Mouse (Mus musculus): ENCODE data around the gene Ola1.

The Ola1 gene

DNA sequence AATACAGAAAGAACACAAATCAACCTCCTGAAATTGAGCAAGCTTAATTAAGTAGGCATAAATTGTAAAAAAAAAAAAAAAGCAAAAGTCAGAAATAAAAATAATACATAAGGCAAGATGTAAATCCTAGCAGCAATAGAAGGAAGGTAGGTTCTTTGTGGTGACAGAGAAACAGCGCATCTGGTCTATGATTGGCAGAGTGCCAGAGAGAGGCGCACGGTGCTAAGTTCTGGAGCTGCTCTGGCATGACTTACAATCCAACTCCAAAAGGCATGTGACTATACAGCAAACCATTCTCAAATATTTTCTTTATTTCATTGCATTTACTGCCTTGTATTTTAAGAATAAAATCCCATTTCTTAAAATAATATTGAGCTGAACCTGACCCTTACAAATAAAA lies 68.2 kb downstream of the Ola1 start:
- DNase-seq (ENCODE audit: low read depth, low spot score): no peak

DNA sequence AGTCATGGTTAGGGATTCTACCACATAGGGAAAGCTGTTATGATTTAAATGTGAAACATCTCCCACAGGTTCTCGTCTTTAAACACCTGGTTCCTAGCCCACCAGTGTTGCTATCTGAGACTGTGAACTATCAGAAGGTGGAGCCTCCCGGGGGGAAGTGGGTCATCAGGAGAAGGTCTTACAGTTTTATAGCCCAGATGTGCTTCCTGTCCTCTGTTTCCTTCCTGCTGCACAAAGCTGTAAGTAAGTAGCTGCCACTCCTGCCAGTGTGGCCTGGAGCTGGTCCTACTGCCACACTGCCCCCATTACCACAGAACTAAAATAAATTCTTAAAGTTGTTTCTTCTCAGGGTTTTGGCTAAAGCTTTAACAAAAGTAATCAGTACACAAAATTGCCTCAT lies 72.6 kb downstream of the Ola1 start:
- DNase-seq (ENCODE audit: low read depth, low spot score): no peak

DNA sequence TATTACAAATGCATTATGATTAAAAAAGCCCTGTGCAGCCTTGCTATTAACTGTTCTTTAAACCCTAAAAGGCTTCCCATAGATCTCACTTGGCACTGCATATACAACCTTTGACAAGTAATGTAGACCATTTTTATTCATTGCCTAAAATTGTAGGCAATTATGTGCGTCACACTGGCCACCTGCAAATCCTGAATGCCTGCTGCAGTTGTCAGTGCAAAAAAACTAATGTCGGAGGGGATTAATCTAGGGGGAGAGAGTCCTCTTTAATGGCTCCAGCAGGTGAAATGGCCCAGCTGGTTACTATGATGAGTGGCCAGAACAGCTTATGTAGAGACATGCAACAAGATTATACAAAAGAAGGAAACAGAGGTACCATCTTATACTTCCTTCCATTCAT lies 75.0 kb downstream of the Ola1 start:
- DNase-seq (ENCODE audit: low read depth, low spot score): no peak

GRCm38 (mm10) chr2:73142832-73143470 lies 75.8 kb downstream of the Ola1 start:
- no peak for DNase-seq (ENCODE audit: low read depth, low spot score)

- DNase-seq (ENCODE audit: low read depth, low spot score): no peak
Measured at GRCm38 (mm10) chr2:73132897-73133296, 85.8 kb downstream of the Ola1 start.

GRCm38 (mm10) chr2:73127686-73128085 lies 91.0 kb downstream of the Ola1 start:
- no peak for DNase-seq (ENCODE audit: low read depth, low spot score)

GRCm38 (mm10) chr2:73118781-73119180 lies 99.9 kb downstream of the Ola1 start:
- no peak for DNase-seq (ENCODE audit: low read depth, low spot score)

GRCm38 (mm10) chr2:73107089-73107488 lies 111.6 kb downstream of the Ola1 start:
- no peak for DNase-seq (ENCODE audit: low read depth, low spot score)

GRCm38 (mm10) chr2:73096491-73096890 lies 122.2 kb downstream of the Ola1 start:
- peak; percentile 55 for DNase-seq (ENCODE audit: low read depth, low spot score)

DNA sequence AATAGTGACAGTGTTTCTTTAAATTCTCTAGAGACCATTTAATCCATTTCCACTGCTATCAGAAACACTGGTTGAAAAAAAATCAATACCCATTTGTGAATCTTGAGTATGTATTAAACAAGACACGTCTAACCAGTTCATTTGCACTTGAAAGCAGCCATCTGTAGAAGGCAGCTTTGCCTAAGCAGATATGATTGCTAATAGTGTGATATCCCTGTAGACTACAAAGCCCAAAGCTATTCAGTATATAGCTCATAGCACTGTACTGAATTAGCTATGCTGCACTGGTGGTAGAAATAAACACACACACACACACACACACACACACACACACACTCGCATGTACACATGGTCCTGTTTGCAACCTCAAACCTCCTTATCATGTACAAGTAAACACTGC lies 123.4 kb downstream of the Ola1 start:
- DNase-seq (ENCODE audit: low read depth, low spot score): no peak

GRCm38 (mm10) chr2:73093032-73093431 lies 125.7 kb downstream of the Ola1 start:
- DNase-seq (ENCODE audit: low read depth, low spot score): no peak

DNA sequence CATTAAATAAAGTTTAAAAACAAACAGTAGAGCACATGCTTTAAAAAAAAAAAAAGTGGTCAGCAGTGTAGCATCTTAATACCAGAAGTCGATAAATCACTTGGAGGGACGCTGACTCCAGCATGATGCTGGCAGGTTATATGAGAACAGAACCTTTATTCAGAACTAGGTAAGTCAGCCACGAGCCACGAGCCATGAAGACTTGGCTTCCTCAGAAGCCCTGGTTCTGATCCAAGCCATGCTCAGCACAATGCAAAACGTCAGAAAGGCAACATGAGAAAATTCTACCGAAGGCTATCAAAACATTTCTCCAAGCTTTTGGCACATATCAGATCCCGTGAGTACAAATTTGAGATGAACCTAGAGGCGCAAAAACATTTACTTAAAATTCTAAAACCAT lies 127.4 kb downstream of the Ola1 start:
- no peak for DNase-seq (ENCODE audit: low read depth, low spot score)

DNA sequence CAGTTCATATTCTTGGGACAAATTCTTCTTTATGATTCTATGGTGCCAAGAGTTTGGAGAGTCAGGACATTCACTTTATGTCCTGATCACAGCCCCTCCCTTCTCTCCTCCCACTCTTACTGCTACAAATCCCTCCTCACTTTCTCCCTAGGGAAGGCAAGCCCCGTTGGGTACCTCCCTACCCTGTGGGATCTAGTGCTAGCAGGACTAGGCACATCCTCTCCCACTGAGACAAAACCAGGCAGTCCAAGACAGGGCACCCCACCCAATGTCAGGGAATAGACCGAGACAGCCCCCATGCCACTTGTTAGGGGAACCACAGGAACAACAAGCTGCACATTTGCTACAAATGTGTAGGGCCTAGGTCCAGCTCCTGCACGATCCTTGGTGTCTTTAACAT lies 131.1 kb downstream of the Ola1 start:
- DNase-seq (ENCODE audit: low read depth, low spot score): no peak

DNA sequence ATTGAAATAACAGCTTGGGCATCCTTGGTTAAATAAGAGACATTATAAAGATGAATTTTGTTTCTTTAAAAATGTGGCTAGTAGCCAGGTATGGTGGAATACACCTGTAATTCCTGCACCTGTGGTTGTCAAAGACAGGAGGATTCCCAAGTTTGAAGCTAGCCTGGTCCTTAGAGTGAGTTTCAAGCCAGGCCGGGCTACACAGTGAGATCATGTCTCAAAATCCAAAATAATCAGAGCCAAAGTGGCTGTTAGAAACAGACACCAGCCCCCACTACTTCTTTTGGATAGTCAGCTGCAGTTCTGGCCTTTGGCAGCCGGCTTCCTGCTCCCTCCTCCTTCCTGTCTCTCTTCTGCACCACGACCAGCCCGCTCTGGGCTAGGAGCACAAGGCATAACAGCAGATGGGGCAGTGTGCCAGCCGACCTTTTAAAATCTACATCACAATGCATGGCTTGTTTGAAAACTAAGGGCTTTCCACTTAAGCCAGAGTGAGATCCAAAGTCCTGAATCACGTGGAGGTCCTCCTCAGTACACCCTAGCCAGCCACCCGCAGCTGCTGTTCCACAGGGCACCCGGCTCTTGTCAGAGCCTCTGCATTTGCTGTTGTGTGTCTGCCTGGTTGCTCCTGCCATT lies 132.9 kb downstream of the Ola1 start:
- DNase-seq (ENCODE audit: low read depth, low spot score): peak; percentile 17

DNA sequence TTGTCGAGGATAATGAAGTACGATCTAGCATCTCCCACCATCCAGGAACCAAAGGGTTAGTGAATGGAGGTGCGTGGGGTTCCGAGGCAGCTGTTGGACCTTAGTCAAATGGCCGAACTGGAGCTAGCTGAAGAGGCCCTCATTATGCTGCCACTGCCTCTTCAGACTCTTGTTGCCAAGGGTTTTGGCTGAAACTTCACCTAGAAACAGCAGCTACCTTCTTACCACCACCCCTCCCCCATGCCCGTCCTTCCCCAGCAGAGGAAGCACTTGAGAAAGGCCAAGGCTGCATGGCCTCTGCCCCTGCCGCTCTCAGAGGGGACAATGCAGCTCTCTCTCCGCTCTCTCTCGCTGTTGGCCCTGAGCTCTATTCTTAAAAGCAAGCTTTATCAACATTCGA lies 136.2 kb downstream of the Ola1 start:
- no peak for DNase-seq (ENCODE audit: low read depth, low spot score)

DNA sequence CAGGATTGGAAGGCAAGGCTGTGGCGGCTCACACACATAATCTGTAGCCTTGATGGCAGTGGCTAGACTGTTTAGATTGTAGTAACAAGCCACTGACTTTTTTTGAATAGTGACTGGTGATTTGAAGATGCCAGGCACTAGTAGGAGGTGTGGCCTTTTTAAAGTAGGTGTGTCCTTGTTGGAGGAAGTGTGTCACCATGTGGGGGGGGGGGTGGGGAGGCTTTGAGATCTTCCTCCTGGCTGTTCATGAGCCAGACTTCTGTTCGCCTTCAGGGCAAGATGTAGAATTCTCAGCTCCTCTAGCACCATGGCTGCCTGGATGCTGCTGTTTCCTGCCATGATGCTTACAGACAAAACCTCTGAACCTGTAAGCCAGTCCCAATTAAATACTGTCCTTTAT lies 136.9 kb downstream of the Ola1 start:
- peak; percentile 9 for DNase-seq (ENCODE audit: low read depth, low spot score)

DNA sequence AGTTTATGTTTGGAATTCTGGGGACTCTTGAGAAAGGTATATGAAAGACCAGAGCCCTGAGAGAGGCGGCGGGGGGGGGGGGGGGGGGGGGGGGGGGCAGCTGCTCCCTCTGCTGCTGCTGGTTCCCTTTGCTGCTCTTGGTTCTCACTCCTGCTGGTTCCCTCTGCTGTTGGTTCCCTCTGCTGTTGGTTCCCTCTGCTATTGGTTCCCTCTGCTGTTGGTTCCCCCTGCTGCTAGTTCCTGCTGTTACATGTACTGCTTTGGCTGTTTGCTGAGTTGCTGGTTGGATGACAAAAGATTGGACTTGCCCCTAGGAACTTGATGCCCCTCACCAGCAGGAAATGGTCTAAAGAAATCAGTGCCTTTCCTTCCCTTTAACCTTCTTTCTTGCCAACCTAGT lies 138.6 kb downstream of the Ola1 start:
- peak; percentile 65 for DNase-seq (ENCODE audit: low read depth, low spot score)

DNA sequence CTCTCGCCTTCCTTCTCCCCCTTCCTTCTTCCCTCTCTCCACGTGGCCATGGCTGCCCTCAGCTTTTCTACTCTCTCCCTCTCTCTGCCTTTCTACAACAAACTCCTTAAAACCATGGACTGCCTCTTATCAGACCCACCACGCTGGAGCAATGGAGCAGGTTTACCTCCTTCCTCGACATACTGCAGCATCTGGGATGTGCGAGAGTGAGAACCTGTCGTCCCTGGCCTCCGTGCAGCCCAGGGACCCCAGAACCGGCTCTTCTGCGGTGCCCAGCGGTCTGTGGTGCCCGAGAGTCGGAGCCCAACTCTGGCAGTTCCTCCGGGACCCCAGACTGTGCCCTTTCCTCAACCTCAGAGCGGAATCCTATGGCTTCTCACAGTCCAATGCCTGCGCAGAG lies 139.4 kb downstream of the Ola1 start:
- no peak for DNase-seq (ENCODE audit: low read depth, low spot score)

- no peak for DNase-seq (ENCODE audit: low read depth, low spot score)
Measured at GRCm38 (mm10) chr2:73073811-73074472, 144.8 kb downstream of the Ola1 start.

- DNase-seq (ENCODE audit: low read depth, low spot score): no peak
Measured at GRCm38 (mm10) chr2:73071201-73071600, 147.5 kb downstream of the Ola1 start.

DNA sequence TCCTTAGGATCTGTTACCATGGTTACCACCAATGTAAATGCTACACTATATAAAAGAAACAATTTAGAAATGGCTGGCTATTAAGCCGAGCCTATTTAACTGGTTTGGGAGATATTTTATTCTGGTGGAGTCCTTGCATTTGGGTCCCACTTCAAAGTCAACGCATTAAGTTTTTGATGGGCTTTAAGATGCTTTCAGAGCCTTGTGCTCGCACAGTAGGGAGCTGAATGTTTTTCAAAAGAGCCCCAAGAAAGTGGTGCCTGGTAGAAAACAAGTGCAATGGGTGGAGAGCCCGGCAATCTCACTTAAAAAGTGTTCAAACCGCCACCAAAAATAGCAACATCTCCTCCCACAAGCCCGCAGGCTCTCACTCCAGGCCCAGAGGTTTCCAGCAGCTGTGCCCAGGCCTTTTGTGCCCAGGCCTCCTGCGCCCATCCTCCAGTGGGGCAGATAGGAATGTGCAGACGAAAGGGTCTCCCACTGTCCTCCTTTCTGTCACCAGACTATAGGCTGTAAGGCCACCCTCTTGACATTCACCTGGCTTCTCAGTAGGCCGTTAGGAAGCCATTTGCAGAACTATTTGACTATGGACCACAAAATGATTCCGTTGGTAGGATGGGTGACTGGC lies 148.2 kb downstream of the Ola1 start:
- no peak for DNase-seq (ENCODE audit: low read depth, low spot score)

DNA sequence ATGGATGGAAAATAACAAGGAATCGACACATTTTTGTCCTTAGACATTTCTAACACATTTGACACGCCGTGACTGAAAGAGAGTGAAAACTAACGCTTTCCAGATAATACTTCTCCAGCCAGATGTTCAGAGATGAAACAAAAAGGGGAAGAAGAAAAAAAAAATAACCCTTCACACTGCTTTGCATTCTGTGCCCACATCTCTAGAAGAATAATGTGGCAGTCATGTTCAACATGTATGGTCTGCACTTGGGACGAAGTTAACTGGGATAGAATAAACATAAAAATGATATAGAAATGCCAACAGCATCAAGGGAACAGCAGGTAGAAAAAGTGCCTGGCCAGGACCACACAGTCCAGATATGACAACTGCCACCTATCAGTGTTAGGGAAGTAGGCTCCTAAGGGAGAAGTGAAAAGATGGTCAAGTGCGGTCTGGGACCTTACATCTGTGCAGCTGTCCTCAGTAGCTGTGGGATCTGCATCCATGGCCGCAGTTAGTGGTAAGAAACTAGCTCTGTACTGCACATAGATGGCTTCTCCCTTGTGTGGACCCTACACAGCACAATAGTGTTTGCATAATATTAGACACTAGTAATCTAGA lies 149.4 kb downstream of the Ola1 start:
- no peak for DNase-seq (ENCODE audit: low read depth, low spot score)

Measured in 3T3-L1 (cell line).